Mouse (Mus musculus) left cerebral cortex, postnatal 36 days (tissue): ENCODE measurements around the gene H2-K1. TPM values are rescaled to one million over a fixed set of nuclear protein-coding genes. Genes with fewer than 3 reads are reported as not detected.

ENCODE experiments used
- microRNA-seq: library from miRNA; unstranded; fragments of <30 nt; microRNA quantifications from one replicate; pipeline ENCODE4 v1.2.0, GENCODE M21; 2022
- total RNA-seq, 2 experiments: library from RNA; stranded (reverse); gene quantifications; 2 replicates each; pipeline ENCODE4 v1.2.3; 2021

The H2-K1 gene
- total RNA-seq, 2 experiments from 2014 or later, result 17.2 to 19.3 TPM

Small RNA genes lying within 50 kb of the gene (microRNA-seq; reads per million reads assigned to microRNA genes)
- gene Mir219a-1, result not detected
- not detected for gene Mir219c

Other genes starting within 250 kb of the H2-K1 start
- gene Rab11b, start 239.8 kb downstream of the H2-K1 start, total RNA-seq, result 100 to 1,000 TPM; 328 to 372 TPM
- gene Angptl4, start 218.5 kb downstream of the H2-K1 start, total RNA-seq, result 1 to 10 TPM; 3.3 to 4.8 TPM
- gene Kank3, start 189.8 kb downstream of the H2-K1 start, total RNA-seq, result 10 to 100 TPM; 27.0 to 44.8 TPM
- 100 to 1,000 TPM; 651 to 708 TPM for gene Rps28, start 175.8 kb downstream of the H2-K1 start, total RNA-seq
- gene Ndufa7, start 175.8 kb downstream of the H2-K1 start, total RNA-seq, result 100 to 1,000 TPM; 212 to 213 TPM
- gene Cd320, start 157.3 kb downstream of the H2-K1 start, total RNA-seq, result 10 to 100 TPM; 24.8 to 27.5 TPM
- gene Gm7029, start 126.5 kb downstream of the H2-K1 start, total RNA-seq, result not detected
- 1 to 10 TPM; 2.4 to 3.1 TPM for gene Kifc1, start 109.7 kb downstream of the H2-K1 start, total RNA-seq
- gene Platr17, start 95.2 kb downstream of the H2-K1 start, total RNA-seq, result under 1 TPM; 0.70 to 0.96 TPM
- 10 to 100 TPM; 29.9 to 32.9 TPM for gene Daxx, start 90.9 kb downstream of the H2-K1 start, total RNA-seq
- gene Tapbp, start 84.4 kb downstream of the H2-K1 start, total RNA-seq, result 10 to 100 TPM; 35.0 to 38.3 TPM
- gene Zbtb22, start 84.4 kb downstream of the H2-K1 start, total RNA-seq, result 10 to 100 TPM; 29.4 to 40.1 TPM
- gene Rgl2, start 70.8 kb downstream of the H2-K1 start, total RNA-seq, result 10 to 100 TPM; 46.9 to 71.0 TPM
- 10 to 100 TPM; 96.1 to 98.3 TPM for gene Pfdn6, start 60.0 kb downstream of the H2-K1 start, total RNA-seq
- 10 to 100 TPM; 12.6 to 15.0 TPM for gene Wdr46, start 59.7 kb downstream of the H2-K1 start, total RNA-seq
- gene B3galt4, start 48.9 kb downstream of the H2-K1 start, total RNA-seq, result 1 to 10 TPM; 5.5 to 6.7 TPM
- 10 to 100 TPM; 84.5 to 87.0 TPM for gene Vps52, start 44.5 kb downstream of the H2-K1 start, total RNA-seq
- 100 to 1,000 TPM; 291 to 302 TPM for gene Rps18, start 44.3 kb downstream of the H2-K1 start, total RNA-seq
- 10 to 100 TPM; 33.5 to 35.9 TPM for gene Ring1, start 24.3 kb upstream of the H2-K1 start, total RNA-seq
- gene H2-Ke6, start 27.7 kb upstream of the H2-K1 start, total RNA-seq, result 10 to 100 TPM; 35.7 to 36.6 TPM
- gene Slc39a7, start 31.3 kb upstream of the H2-K1 start, total RNA-seq, result 100 to 1,000 TPM; 101 to 105 TPM
- 10 to 100 TPM; 81.9 to 87.8 TPM for gene Rxrb, start 31.5 kb upstream of the H2-K1 start, total RNA-seq
- 10 to 100 TPM; 15.1 to 16.3 TPM for gene Col11a2, start 39.1 kb upstream of the H2-K1 start, total RNA-seq
- gene H2-Oa, start 92.0 kb upstream of the H2-K1 start, total RNA-seq, result under 1 TPM in 1 of 2 experiments, not detected in 1; 0.79 TPM
- 10 to 100 TPM; 26.1 to 28.5 TPM for gene H2-DMa, start 119.2 kb upstream of the H2-K1 start, total RNA-seq
- gene Brd2, start 122.3 kb upstream of the H2-K1 start, total RNA-seq, result 100 to 1,000 TPM; 183 to 189 TPM
- gene H2-DMb2, start 143.0 kb upstream of the H2-K1 start, total RNA-seq, result under 1 TPM; 0.59 to 0.93 TPM
- gene H2-DMb1, start 152.7 kb upstream of the H2-K1 start, total RNA-seq, result 1 to 10 TPM in 1 of 2 experiments, under 1 TPM in 1; 0.94 to 1.1 TPM
- gene Tap1, start 187.2 kb upstream of the H2-K1 start, total RNA-seq, result 1 to 10 TPM; 1.9 to 2.0 TPM
- gene Psmb9, start 187.4 kb upstream of the H2-K1 start, total RNA-seq, result 1 to 10 TPM in 1 of 2 experiments, under 1 TPM in 1; 0.77 to 1.1 TPM
- 1 to 10 TPM; 2.1 to 3.4 TPM for gene Psmb8, start 197.4 kb upstream of the H2-K1 start, total RNA-seq
- 1 to 10 TPM; 6.6 to 7.7 TPM for gene Tap2, start 203.2 kb upstream of the H2-K1 start, total RNA-seq
- not detected for gene H2-Ob, start 238.6 kb upstream of the H2-K1 start, total RNA-seq